Mouse (Mus musculus): ENCODE data around the gene Exoc3l4. TPM values are rescaled to one million over a fixed set of nuclear protein-coding genes. Genes with fewer than 3 reads are reported as not detected.
A peak's percentile ranks its signal among the peaks of the same experiment; 100 is the strongest.

The Exoc3l4 gene
- total and polyA plus RNA-seq, 3 experiments = 0.04 to 0.17 TPM; not detected in 1

DNA sequence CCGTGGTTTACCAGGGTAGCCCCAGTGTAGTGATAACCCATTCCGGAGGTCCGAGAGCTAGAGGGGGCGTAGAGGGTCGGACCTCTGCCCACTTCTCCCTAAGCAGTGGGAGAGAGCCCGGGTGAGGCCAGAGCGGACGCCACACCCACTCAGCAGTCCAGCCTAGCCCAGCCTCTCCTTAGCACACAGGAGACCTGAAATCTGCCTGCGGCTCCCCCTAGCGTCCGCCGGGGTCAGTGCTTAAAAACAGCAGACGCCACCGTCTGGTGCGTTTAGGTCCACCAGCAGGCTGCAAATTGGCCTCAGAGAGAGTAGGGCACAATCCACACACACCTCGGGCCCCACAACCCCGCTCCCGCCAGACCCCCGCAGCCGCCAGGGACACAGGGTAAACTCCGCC, 3.5 kb upstream of the Exoc3l4 start:
- H3K27me3 ChIP-seq (ENCODE audit: control insufficient read depth in 1 of 2, insufficient read depth in 2 of 2, low read length in 2 of 2) = peaks cover 0 to 4% of the 10 kb centered on the region in 2 experiments; a peak in 2 of 4 replicates
- peak; percentile 85 for DNase-seq (ENCODE audit: low read depth, low spot score)
- no peak for TF ChIP-seq HCFC1 (IDR thresholded peaks at IDR 0.05; ENCODE audit: low read depth, low read length)
- 0 out of 2 replicates have a peak, but pooled peaks have one; percentile 5 for TF ChIP-seq MEF2A (IDR thresholded peaks at IDR 0.05; ENCODE audit: extremely low read depth, insufficient replicate concordance, low read depth, low read length, poor library complexity, severe bottlenecking)
- no peak for TF ChIP-seq POLR2A (IDR thresholded peaks at IDR 0.05; ENCODE audit: control insufficient read depth in 1 of 2, insufficient read depth in 1 of 2, low read depth in 1 of 2, low read length in 2 of 2, poor library complexity in 1 of 2)
- no peak for TF ChIP-seq TAL1 (IDR thresholded peaks at IDR 0.05; ENCODE audit: low read length)
- TF ChIP-seq GATA1 (IDR thresholded peaks at IDR 0.05; ENCODE audit: low read depth, low read length) = no peak
- no peak for TF ChIP-seq TBP (IDR thresholded peaks at IDR 0.05; ENCODE audit: low read depth, low read length)
- TF ChIP-seq USF1 (IDR thresholded peaks at IDR 0.05; ENCODE audit: low read depth, low read length) = no peak
- TF ChIP-seq ELF1 (IDR thresholded peaks at IDR 0.05; ENCODE audit: low read depth, low read length) = no peak
- TF ChIP-seq CTCF (IDR thresholded peaks at IDR 0.05 in 2 of 3, conservative IDR thresholded peaks at IDR 0.05 in 1 of 3; ENCODE audit: control insufficient read depth in 1 of 3, insufficient read depth in 1 of 3, low read depth in 2 of 3, low read length in 3 of 3, poor library complexity in 1 of 3, severe bottlenecking in 1 of 3) = peak; percentile 83 to 100 (median 99)
- TF ChIP-seq CHD1 (IDR thresholded peaks at IDR 0.05; ENCODE audit: low read depth, low read length) = no peak
- peak; percentile 82 for TF ChIP-seq SMC3 (IDR thresholded peaks at IDR 0.05; ENCODE audit: low read depth, low read length)
- TF ChIP-seq POLR2AphosphoS2 (IDR thresholded peaks at IDR 0.05; ENCODE audit: low read length) = no peak
- TF ChIP-seq MXI1 (IDR thresholded peaks at IDR 0.05; ENCODE audit: low read depth, low read length) = no peak
- no peak for TF ChIP-seq RCOR1 (IDR thresholded peaks at IDR 0.05; ENCODE audit: low read depth, low read length)
- no peak for TF ChIP-seq E2F4 (IDR thresholded peaks at IDR 0.05; ENCODE audit: borderline replicate concordance, low read depth, low read length)
- peak; percentile 43 for TF ChIP-seq RAD21 (IDR thresholded peaks at IDR 0.05; ENCODE audit: low read depth, low read length)
- no peak for TF ChIP-seq GABPA (IDR thresholded peaks at IDR 0.05; ENCODE audit: low read depth, low read length)
- TF ChIP-seq POLR2AphosphoS5 (IDR thresholded peaks at IDR 0.05; ENCODE audit: borderline replicate concordance, low read depth, low read length) = no peak
- no peak for TF ChIP-seq NELFE (IDR thresholded peaks at IDR 0.05; ENCODE audit: low read depth, low read length)
- no peak for TF ChIP-seq EP300 (IDR thresholded peaks at IDR 0.05; ENCODE audit: low read depth in 1 of 2, low read length in 2 of 2)
- TF ChIP-seq MYB (IDR thresholded peaks at IDR 0.05; ENCODE audit: low read depth, low read length) = no peak
- TF ChIP-seq ZKSCAN1 (IDR thresholded peaks at IDR 0.05; ENCODE audit: low read depth, low read length) = no peak
- TF ChIP-seq ETS1 (IDR thresholded peaks at IDR 0.05; ENCODE audit: low read depth, low read length) = no peak
- TF ChIP-seq KAT2A (conservative IDR thresholded peaks at IDR 0.05; ENCODE audit: low read depth, low read length) = no peak
- no peak for TF ChIP-seq BHLHE40 (IDR thresholded peaks at IDR 0.05; ENCODE audit: borderline replicate concordance, low read depth, low read length)
- TF ChIP-seq SIN3A (IDR thresholded peaks at IDR 0.05; ENCODE audit: low read length) = no peak
- 0 out of 2 replicates have a peak, but pooled peaks have one; percentile 13 for TF ChIP-seq TCF12 (IDR thresholded peaks at IDR 0.05; ENCODE audit: low read depth, low read length)
- TF ChIP-seq ZMIZ1 (IDR thresholded peaks at IDR 0.05; ENCODE audit: low read depth, low read length) = no peak
- TF ChIP-seq MYC (IDR thresholded peaks at IDR 0.05; ENCODE audit: low read depth, low read length) = no peak
- TF ChIP-seq USF2 (IDR thresholded peaks at IDR 0.05; ENCODE audit: borderline replicate concordance in 1 of 2, insufficient read depth in 1 of 2, low read depth in 1 of 2, low read length in 2 of 2) = no peak
- no peak for TF ChIP-seq UBTF (IDR thresholded peaks at IDR 0.05; ENCODE audit: borderline replicate concordance, insufficient read depth, low read depth, low read length)
- no peak for TF ChIP-seq MAFK (IDR thresholded peaks at IDR 0.05; ENCODE audit: borderline replicate concordance, low read depth, low read length)
- no peak for TF ChIP-seq CHD2 (IDR thresholded peaks at IDR 0.05; ENCODE audit: low read length)
- no peak for TF ChIP-seq JUND (IDR thresholded peaks at IDR 0.05; ENCODE audit: low read depth, low read length)
- TF ChIP-seq ZNF384 (IDR thresholded peaks at IDR 0.05; ENCODE audit: low read depth, low read length) = no peak
- no peak for TF ChIP-seq NRF1 (IDR thresholded peaks at IDR 0.05; ENCODE audit: insufficient read depth, low read depth, low read length, poor library complexity, severe bottlenecking)
- no peak for TF ChIP-seq MAX (IDR thresholded peaks at IDR 0.05; ENCODE audit: low read length)
- TF ChIP-seq MAZ (IDR thresholded peaks at IDR 0.05; ENCODE audit: low read depth, low read length) = no peak

More for the DNA sequence above, 3.5 kb upstream of the Exoc3l4 start:
- Histone ChIP-seq H3K9ac (ENCODE audit: control insufficient read depth, low read depth, low read length, poor library complexity, severe bottlenecking) (no peak overlapping the region), H3K79me2 (ENCODE audit: control insufficient read depth, insufficient read depth, low read length, poor library complexity) (no peaks in the 10 kb centered on the region), H3K27ac (ENCODE audit: control insufficient read depth, low read depth, low read length) (no peak overlapping the region), H3K36me3 (ENCODE audit: control insufficient read depth in 1 of 2, insufficient read depth in 2 of 2, low read length in 2 of 2) (no peaks in the 10 kb centered on the region), H3K4me3 (ENCODE audit: control insufficient read depth in 1 of 2, insufficient read depth in 1 of 2, low read depth in 2 of 2, low read length in 2 of 2) (no peak overlapping the region), H3K4me1 (ENCODE audit: control insufficient read depth in 1 of 2, insufficient read depth in 2 of 2, low read length in 2 of 2) (no peaks in the 10 kb centered on the region), H3K9me3 (replicated peaks; ENCODE audit: insufficient read depth, low read length) (no peaks in the 10 kb centered on the region)
